Mouse (Mus musculus) macrophage (primary cell): ENCODE results near the gene Slc13a1. TPM values are rescaled to one million over a fixed set of nuclear protein-coding genes. Genes with fewer than 3 reads are reported as not detected.
"Not testable (repeated sequence)": the region's sequence is repeated elsewhere in the genome, so short reads cannot be mapped to it uniquely, and the experiment has no call there.

ENCODE experiments used
- H3K27ac ChIP-seq: fragments of 350-480 bp; formaldehyde crosslinking; 2 replicates; pipeline ENCODE4 v1.9.0; 2021
- H3K36me3 ChIP-seq: fragments of 350-480 bp; formaldehyde crosslinking; 2 replicates; pipeline ENCODE4 v1.9.0; 2021; ENCODE audit errors: inconsistent target
- H3K4me3 ChIP-seq: fragments of 350-480 bp; formaldehyde crosslinking; 2 replicates; pipeline ENCODE4 v1.9.0; 2021; ENCODE audit errors: inconsistent target
- H3K79me2 ChIP-seq: fragments of 350-480 bp; formaldehyde crosslinking; 2 replicates; pipeline ENCODE4 v1.9.0; 2021; ENCODE audit errors: inconsistent target
- WGBS: methylation state at CpG from one replicate; pipeline ENCODE4 v1.1.7; 2026; ENCODE audit warnings: inconsistent platforms; ENCODE audit not compliant: missing documents; 5-methylcytosine and 5-hydroxymethylcytosine counted together
- polyA plus RNA-seq: library from polyadenylated mRNA; stranded (reverse); fragments of 250-400 nt; gene quantifications from 3 replicates; pipeline ENCODE4 v1.2.4, GENCODE M21; 2018; ENCODE audit warnings: inconsistent platforms
- total RNA-seq, 78 experiments: library from RNA; depleted of rRNA; stranded (reverse); fragments of 250-400 nt; gene quantifications; 1 replicate in 9 of 78; 2 replicates in 24 of 78; 3 replicates in 43 of 78; 4 replicates in 2 of 78; pipeline ENCODE4 v1.2.4; 2018; ENCODE audit warnings: inconsistent platforms in 56 of 78

Slc13a1 gene
- total RNA-seq (2018; cell fraction: chromatin; rRNA removed) = not detected
- not detected for total RNA-seq (2018; cell fraction: cytosol; rRNA removed)
- not detected for total RNA-seq (2018; cell fraction: nucleus; rRNA removed)
- polyA plus RNA-seq = not detected in 3 replicates

DNA sequence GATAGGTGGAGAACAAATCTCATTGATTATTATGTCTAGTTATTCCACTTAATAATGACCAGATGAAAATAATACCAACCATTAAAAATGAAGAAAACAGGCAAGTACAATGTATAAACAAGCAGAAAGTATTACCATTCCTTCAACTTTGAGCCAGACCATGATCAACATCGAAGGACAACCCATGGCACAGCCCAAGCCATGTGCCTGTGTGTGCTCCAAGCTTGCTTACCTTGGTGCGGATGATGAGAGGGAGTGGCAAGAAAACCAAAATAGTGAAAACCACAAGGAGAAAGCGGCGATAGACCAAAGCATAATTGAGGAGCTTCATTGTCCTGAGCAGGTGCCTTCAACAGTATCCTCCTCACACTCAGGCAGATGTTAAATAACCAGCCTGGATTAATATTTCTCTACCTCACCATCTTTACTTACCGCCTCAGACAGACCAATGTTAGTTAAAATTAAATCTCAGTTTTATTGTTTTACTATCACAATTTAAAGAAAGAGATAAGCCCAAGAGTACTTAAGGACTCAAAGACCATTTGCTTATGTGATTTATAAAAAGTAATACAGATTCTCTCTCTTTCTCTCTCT lies at the start of gene Slc13a1:
Gene Slc13a1, minus strand, starts transcription at position 359 of the 594 bp plus-strand sequence.
- H3K79me2 ChIP-seq = no peaks in the 10 kb centered on the region
- WGBS = 86% methylated on average over 5 of the region's 5 CpGs

GRCm38 (mm10) chr6:24207866-24208265 lies 40.0 kb upstream of the Slc13a1 start:
- 98% methylated on average over 3 of the region's 3 CpGs for WGBS
- no peak overlapping the region for H3K4me3 ChIP-seq
- no peaks in the 10 kb centered on the region for H3K36me3 ChIP-seq
- H3K79me2 ChIP-seq = no peaks in the 10 kb centered on the region
- no peak overlapping the region for H3K27ac ChIP-seq

More for the DNA sequence above, at the start of gene Slc13a1:
- Histone ChIP-seq H3K36me3 (no peaks in the 10 kb centered on the region), H3K4me3 (no peak within 1 kb of the TSS), H3K27ac (no peak within 1 kb of the TSS)

DNA sequence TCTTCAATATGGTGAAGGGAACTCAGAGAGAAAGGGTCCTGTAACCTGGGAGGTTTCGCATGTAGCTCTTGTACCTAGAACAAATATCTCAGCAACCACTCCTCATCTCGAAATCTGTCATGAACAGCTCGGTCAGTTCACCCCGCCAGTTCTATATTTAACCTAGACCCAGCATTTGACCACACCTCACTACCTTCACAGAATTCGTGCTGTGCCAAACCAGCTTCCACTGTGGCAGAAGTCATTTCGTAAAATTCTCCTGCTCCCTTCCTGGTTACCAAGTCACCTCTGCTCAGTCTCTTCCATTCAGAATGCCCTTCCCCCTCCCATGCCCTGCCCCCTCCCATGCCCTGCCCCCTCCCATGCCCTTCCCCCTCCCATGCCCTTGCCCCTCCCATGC lies 34.3 kb upstream of the Slc13a1 start:
- WGBS = 88% methylated on average over 6 of the region's 6 CpGs
- no peak overlapping the region for H3K4me3 ChIP-seq
- H3K79me2 ChIP-seq = no peaks in the 10 kb centered on the region
- no peaks in the 10 kb centered on the region for H3K36me3 ChIP-seq
- no peak overlapping the region for H3K27ac ChIP-seq

DNA sequence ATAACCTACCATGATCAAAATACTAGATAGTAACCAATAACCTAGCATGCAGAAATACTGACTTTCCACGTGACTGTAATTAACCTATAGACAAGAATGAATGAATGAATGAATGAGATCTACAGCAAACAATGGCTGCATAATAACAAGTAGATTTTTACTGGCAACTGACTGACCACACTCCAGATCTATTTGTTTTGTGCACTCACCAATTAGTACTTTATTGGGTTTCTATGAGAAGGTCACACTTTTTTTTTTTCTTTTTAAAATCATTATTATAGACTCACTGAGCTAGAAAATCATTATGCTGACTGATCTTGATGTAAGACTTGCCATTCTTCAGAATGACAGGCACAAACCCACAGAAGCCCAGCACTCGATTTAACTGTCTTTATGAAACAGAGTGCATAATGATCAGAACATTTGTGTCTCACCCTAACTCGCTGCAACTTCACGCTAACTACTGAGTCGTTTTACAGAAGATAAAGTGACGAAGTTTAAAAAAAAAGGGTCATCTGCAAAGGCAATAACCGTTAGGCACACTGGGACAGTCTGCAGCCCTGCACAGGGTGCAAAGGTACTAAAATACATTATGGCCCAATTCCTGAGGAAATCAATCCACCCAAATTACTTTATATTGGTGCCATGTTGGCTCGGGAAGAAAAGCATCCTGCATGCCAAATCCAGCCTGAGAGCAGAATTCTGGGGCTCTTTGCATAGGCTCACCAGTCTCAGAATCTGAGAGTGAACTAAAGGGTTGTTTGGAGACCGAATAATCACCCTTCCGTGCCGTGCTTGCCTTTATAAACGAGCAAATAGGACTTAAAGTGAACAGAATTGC lies 33.0 kb upstream of the Slc13a1 start:
- Histone ChIP-seq H3K27ac (no peak overlapping the region), H3K36me3 (no peaks in the 10 kb centered on the region), H3K79me2 (no peaks in the 10 kb centered on the region), H3K4me3 (no peak overlapping the region)
- WGBS = 85% methylated on average over 12 of the region's 12 CpGs

DNA sequence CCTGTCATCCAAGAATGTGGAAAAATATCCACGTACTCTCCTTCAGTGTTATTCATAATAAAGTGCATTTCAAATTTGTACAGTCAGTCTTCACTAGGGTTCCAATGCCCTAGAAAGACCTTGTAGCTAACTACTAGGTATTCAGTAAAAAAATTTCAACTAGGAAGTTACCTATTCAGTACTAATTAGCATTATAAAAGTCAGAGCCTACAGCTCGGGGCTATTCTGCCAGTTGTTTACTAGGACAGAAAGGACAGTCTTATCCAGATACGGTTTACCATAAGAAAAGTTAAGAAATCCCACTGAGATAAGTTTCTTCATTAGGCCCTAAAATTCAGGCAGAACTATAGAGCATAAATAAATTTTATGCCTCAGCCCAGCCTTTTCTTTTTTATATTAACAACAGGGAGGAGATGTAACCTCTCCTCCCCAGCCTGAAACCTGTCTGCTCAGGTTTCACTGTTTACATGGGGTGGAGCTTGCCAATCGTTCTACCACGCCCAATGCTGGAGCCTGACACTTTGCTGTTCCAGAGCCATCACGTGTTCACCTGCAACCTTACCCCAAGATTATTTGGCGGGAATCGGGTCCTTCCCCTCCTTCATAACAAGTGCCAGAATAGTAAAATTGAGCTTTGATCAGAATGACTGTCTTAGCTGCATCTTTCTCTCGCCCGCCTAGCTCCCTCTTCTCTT lies 29.8 kb upstream of the Slc13a1 start:
- 94% methylated on average over 10 of the region's 10 CpGs for WGBS
- H3K36me3 ChIP-seq, H3K27ac ChIP-seq, H3K4me3 ChIP-seq, H3K79me2 ChIP-seq: not testable (repeated sequence)

DNA sequence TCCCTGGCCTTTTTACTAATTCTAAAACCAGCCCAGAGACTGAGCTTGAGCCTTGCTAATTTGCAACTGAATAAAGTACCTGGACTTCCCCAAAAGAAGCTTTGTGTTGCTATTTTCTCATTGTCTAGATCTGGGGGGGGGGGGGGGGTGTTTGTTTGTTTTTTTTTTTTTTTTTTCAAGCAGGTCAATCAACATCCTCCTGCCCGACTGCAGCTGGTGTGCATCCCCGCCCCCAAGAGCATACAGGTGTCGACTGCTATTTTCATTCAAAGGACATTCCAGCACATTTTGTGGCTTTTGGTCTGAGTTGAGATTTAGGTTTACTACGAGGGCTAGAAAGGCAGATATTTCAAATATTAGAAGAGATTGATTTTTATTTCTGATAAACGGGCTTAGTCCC lies 28.5 kb upstream of the Slc13a1 start:
- 86% methylated on average over 5 of the region's 5 CpGs for WGBS
- not testable (repeated sequence) for H3K27ac ChIP-seq, H3K36me3 ChIP-seq, H3K4me3 ChIP-seq, H3K79me2 ChIP-seq

DNA sequence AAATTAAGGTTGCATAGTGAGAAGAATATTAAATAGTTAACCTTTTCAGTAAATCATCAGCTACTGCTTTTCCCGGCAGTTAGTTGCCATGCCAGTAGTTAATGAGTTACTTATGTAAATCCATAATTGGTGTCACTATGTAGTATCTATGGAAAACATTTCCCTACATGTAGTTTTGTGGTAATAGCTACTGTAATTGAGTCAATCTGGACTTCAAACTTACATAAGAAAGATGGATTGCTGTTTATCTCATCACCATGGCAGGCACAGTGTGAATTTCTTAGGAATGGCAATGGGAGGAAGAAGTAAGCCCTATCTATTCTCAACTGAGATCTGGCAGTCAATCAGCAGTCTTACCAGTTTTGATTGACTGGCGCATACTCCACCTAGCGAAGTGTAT lies 15.5 kb upstream of the Slc13a1 start:
- H3K79me2 ChIP-seq = no peaks in the 10 kb centered on the region
- WGBS = 92% methylated on average over 3 of the region's 3 CpGs
- H3K36me3 ChIP-seq = no peaks in the 10 kb centered on the region
- no peak overlapping the region for H3K27ac ChIP-seq
- no peak overlapping the region for H3K4me3 ChIP-seq

GRCm38 (mm10) chr6:24175393-24175792 lies 7.5 kb upstream of the Slc13a1 start:
- Histone ChIP-seq H3K36me3 (no peaks in the 10 kb centered on the region), H3K79me2 (no peaks in the 10 kb centered on the region), H3K4me3 (no peak overlapping the region), H3K27ac (no peak overlapping the region)
- 82% methylated on average over 3 of the region's 3 CpGs for WGBS

- Histone ChIP-seq H3K4me3 (no peak overlapping the region), H3K79me2 (no peaks in the 10 kb centered on the region), H3K36me3 (no peaks in the 10 kb centered on the region), H3K27ac (no peak overlapping the region)
Measured at GRCm38 (mm10) chr6:24173951-24174350, 6.1 kb upstream of the Slc13a1 start.

- Histone ChIP-seq H3K27ac (no peak overlapping the region), H3K4me3 (no peak overlapping the region), H3K79me2 (no peaks in the 10 kb centered on the region), H3K36me3 (no peaks in the 10 kb centered on the region)
- 64% methylated on average over 2 of the region's 2 CpGs for WGBS
Measured at GRCm38 (mm10) chr6:24172736-24173135, 4.8 kb upstream of the Slc13a1 start.

- Histone ChIP-seq H3K36me3 (no peaks in the 10 kb centered on the region), H3K4me3 (no peak overlapping the region), H3K27ac (no peak overlapping the region), H3K79me2 (no peaks in the 10 kb centered on the region)
- 26% methylated on average over 6 of the region's 6 CpGs for WGBS
Measured at GRCm38 (mm10) chr6:24166772-24167171, 1.1 kb downstream of the Slc13a1 start.

DNA sequence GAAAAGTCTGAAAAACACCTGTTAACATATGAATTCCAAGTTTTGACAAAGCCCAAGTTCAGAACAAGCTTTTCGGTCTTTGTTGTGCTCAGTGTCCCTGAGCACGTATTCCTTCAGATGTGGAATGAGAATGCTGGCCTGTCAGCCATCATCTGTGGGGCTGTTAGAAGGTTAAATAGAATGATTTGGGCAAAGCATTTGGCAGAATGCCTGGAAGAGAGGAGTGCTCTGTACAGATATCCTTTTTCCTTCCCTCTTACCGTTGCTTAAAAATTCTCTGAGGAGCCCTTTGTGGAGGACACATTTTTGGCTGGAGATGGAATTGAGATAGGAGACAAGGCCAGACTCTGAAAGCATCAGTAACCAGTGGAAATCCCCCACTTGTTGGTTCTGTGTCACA lies 2.6 kb downstream of the Slc13a1 start:
- H3K79me2 ChIP-seq = no peaks in the 10 kb centered on the region
- H3K4me3 ChIP-seq = no peak overlapping the region
- WGBS = 46% methylated on average over 3 of the region's 3 CpGs
- no peaks in the 10 kb centered on the region for H3K36me3 ChIP-seq
- no peak overlapping the region for H3K27ac ChIP-seq

GRCm38 (mm10) chr6:24159795-24160194 lies 8.1 kb downstream of the Slc13a1 start:
- no peak overlapping the region for H3K4me3 ChIP-seq
- H3K27ac ChIP-seq = no peak overlapping the region
- WGBS = 17% methylated on average over 1 of the region's 1 CpGs

DNA sequence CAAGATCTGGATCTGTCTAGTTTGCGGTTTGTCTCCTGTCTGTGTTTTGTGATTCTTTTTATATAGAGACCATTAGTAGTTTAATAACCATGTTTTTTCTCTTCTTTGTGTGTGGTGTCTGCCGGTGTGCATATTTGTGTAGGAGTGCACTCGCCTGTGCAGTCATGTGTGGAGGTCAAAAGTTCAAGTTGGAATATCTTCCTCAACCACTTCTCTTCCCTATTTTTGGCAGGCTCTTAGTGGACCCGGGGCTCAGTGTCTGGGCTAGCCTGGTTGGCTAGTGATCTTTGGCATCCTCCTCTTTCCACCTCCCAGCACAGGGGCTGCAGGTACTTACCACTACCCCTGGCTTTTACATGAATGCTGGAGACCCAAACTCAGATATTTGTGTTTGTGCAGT lies 13.0 kb downstream of the Slc13a1 start:
- no peaks in the 10 kb centered on the region for H3K79me2 ChIP-seq
- WGBS = 89% methylated on average over 4 of the region's 4 CpGs

More at GRCm38 (mm10) chr6:24159795-24160194, 8.1 kb downstream of the Slc13a1 start:
- H3K79me2 ChIP-seq = no peaks in the 10 kb centered on the region
- no peaks in the 10 kb centered on the region for H3K36me3 ChIP-seq

DNA sequence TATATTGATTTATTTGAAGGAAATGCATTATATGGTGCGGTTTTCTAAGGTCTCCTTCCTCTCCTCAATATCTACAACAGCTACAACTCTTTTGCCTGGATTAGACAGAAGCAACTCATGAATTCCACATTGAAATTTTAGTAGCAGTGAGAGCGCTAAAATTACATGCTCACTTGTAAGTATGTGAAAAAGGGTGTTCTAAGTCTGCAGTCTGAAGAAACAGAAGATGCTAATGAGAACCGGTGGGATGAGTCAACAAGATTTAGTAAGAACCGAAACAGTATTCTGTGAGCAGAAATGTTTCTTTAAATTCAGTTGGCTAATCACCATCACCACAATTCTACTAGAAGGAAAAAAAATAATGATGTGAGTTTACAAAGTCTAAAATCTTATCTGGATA lies 34.9 kb downstream of the Slc13a1 start:
- Histone ChIP-seq H3K27ac (no peak overlapping the region), H3K36me3 (no peaks in the 10 kb centered on the region), H3K4me3 (no peak overlapping the region), H3K79me2 (no peaks in the 10 kb centered on the region)
- WGBS = 91% methylated on average over 4 of the region's 4 CpGs

More for the DNA sequence above, 13.0 kb downstream of the Slc13a1 start:
- H3K4me3 ChIP-seq = no peak overlapping the region
- no peaks in the 10 kb centered on the region for H3K36me3 ChIP-seq
- no peak overlapping the region for H3K27ac ChIP-seq
